Mouse (Mus musculus) kidney, adult 2 months (tissue): ENCODE results near the gene Rras2.

Experiments
- CTCF ChIP-seq: fragments of 200-500 bp; conservative IDR thresholded peaks from 2 replicates; pipeline ENCODE4 v1.5.1; 2011; ENCODE audit warnings: low read depth, mild to moderate bottlenecking, control low read depth, low read length, moderate library complexity, mixed read lengths; ENCODE audit not compliant: insufficient read depth, insufficient read length
- POLR2A ChIP-seq: fragments of 200-500 bp; IDR thresholded peaks from one replicate; pipeline ENCODE4 v1.6.1; 2011; ENCODE audit warnings: low read depth, low read length, control low read depth

GRCm38 (mm10) chr7:114020057-114020703 lies 97.4 kb downstream of the Rras2 start:
- TF ChIP-seq CTCF = no peak
- TF ChIP-seq POLR2A = no peak
